Mouse (Mus musculus) intestine, embryonic 15.5 days (tissue): ENCODE data around the gene Mrrf. TPM values are rescaled to one million over a fixed set of nuclear protein-coding genes. Genes with fewer than 3 reads are reported as not detected.
"Not testable (repeated sequence)": the region's sequence is repeated elsewhere in the genome, so short reads cannot be mapped to it uniquely, and the experiment has no call there.

Experiments
- ATAC-seq: fragments of 200-750 bp; cut with Nextera tagmentation; 2 replicates; pipeline ENCODE4 v1.8.0; 2017; ENCODE audit warnings: moderate TSS enrichment, moderate library complexity
- H3K27ac ChIP-seq: fragments of 300-500 bp; sonication (generic); 2 replicates; pipeline ENCODE4 v1.5.1; 2015; ENCODE audit warnings: mild to moderate bottlenecking, inconsistent platforms
- H3K27me3 ChIP-seq: fragments of 300-500 bp; sonication (generic); replicated peaks from 2 replicates; pipeline ENCODE4 v1.6.1; 2015; ENCODE audit warnings: inconsistent platforms
- H3K36me3 ChIP-seq: fragments of 300-500 bp; sonication (generic); 2 replicates; pipeline ENCODE4 v1.6.1; 2015; ENCODE audit warnings: inconsistent platforms
- H3K4me1 ChIP-seq: fragments of 300-500 bp; sonication (generic); replicated peaks from 2 replicates; pipeline ENCODE4 v1.6.1; 2015; ENCODE audit warnings: inconsistent platforms
- H3K4me2 ChIP-seq: fragments of 300-500 bp; sonication (generic); replicated peaks from 2 replicates; pipeline ENCODE4 v1.6.1; 2015; ENCODE audit warnings: mild to moderate bottlenecking, inconsistent platforms
- H3K4me3 ChIP-seq: fragments of 300-500 bp; sonication (generic); replicated peaks from 2 replicates; pipeline ENCODE4 v1.5.1; 2015; ENCODE audit warnings: inconsistent platforms
- H3K9ac ChIP-seq: fragments of 300-500 bp; sonication (generic); 2 replicates; pipeline ENCODE4 v1.6.1; 2015; ENCODE audit warnings: inconsistent platforms
- H3K9me3 ChIP-seq: fragments of 300-500 bp; sonication (generic); 2 replicates; pipeline ENCODE4 v1.6.1; 2016; ENCODE audit warnings: inconsistent platforms
- WGBS: fragments of 180-500 bp; shearing (Covaris S2); methylation state at CpG from one replicate; pipeline ENCODE4 v1.1.7; 2015; 5-methylcytosine and 5-hydroxymethylcytosine counted together
- polyA plus RNA-seq: library from polyadenylated mRNA; unstranded; fragments of >200 nt; fragmentation: Nextera tagmentation; extraction: Ambion mirVana; gene quantifications from 2 replicates; pipeline ENCODE4 v1.2.1, GENCODE M21; 2015

Gene Mrrf
- polyA plus RNA-seq, 1 experiment from 2014 or later, result 35.9 TPM

GRCm38 (mm10) chr2:36184876-36185275, 48.7 kb downstream of the Mrrf start:
- H3K4me1 ChIP-seq, result 0 out of 2 replicates have a peak, but pooled peaks cover 3% of the 10 kb centered on the region
- peak overlapping the region; percentile 73; the same call in 1 of the 2 replicates for H3K27ac ChIP-seq
- H3K4me3 ChIP-seq, result no peak overlapping the region
- H3K9me3 ChIP-seq, result no peaks in the 10 kb centered on the region
- no peak overlapping the region for H3K9ac ChIP-seq
- H3K4me2 ChIP-seq, result no peak overlapping the region
- no peak for ATAC-seq
- no peaks in the 10 kb centered on the region for H3K36me3 ChIP-seq
- H3K27me3 ChIP-seq, result no peaks in the 10 kb centered on the region
- 57% methylated on average over 6 of the region's 6 CpGs for WGBS

- not testable (repeated sequence) for H3K4me1 ChIP-seq, ATAC-seq, H3K27me3 ChIP-seq, H3K27ac ChIP-seq, H3K4me3 ChIP-seq, H3K9ac ChIP-seq, H3K9me3 ChIP-seq, H3K4me2 ChIP-seq, H3K36me3 ChIP-seq
- 75% methylated on average over 6 of the region's 6 CpGs for WGBS
These were observed 53.0 kb downstream of the Mrrf start for GRCm38 (mm10) chr2:36189200-36189599.

GRCm38 (mm10) chr2:36191098-36191941, 55.1 kb downstream of the Mrrf start:
- Histone ChIP-seq H3K36me3 (no peaks in the 10 kb centered on the region), H3K27me3 (no peaks in the 10 kb centered on the region), H3K9me3 (no peaks in the 10 kb centered on the region), H3K4me3 (no peak overlapping the region), H3K4me2 (no peak overlapping the region), H3K4me1 (peaks cover 6% of the 10 kb centered on the region), H3K27ac (no peak overlapping the region), H3K9ac (no peak overlapping the region)
- 0 out of 2 replicates have a peak, but pooled peaks have one; percentile 28 for ATAC-seq
- WGBS, result 34% methylated on average over 12 of the region's 12 CpGs

GRCm38 (mm10) chr2:36197021-36197420, 60.8 kb downstream of the Mrrf start:
- 64% methylated on average over 3 of the region's 3 CpGs for WGBS
- Histone ChIP-seq H3K27ac (no peak overlapping the region), H3K9ac (no peak overlapping the region), H3K4me2 (no peak overlapping the region), H3K27me3 (peaks cover 10% of the 10 kb centered on the region), H3K4me3 (no peak overlapping the region), H3K4me1 (peaks cover 9% of the 10 kb centered on the region; the same call in 1 of the 2 replicates), H3K9me3 (no peaks in the 10 kb centered on the region), H3K36me3 (no peaks in the 10 kb centered on the region)
- ATAC-seq, result no peak

- Histone ChIP-seq H3K27me3 (peaks cover 21% of the 10 kb centered on the region), H3K4me1 (peaks cover 18% of the 10 kb centered on the region), H3K4me2 (peak overlapping the region; percentile 43), H3K9me3 (no peaks in the 10 kb centered on the region), H3K9ac (0 out of 2 replicates have a peak overlapping the region, but pooled peaks have one; percentile 3), H3K27ac (no peak overlapping the region), H3K4me3 (no peak overlapping the region), H3K36me3 (no peaks in the 10 kb centered on the region)
- WGBS, result 22% methylated on average over 20 of the region's 20 CpGs
- ATAC-seq, result peak; percentile 89
These were observed 62.0 kb downstream of the Mrrf start for GRCm38 (mm10) chr2:36197919-36198881.

GRCm38 (mm10) chr2:36198882-36199262, 62.7 kb downstream of the Mrrf start:
- WGBS, result 16% methylated on average over 3 of the region's 3 CpGs
- Histone ChIP-seq H3K4me1 (peaks cover 23% of the 10 kb centered on the region), H3K27ac (0 out of 2 replicates have a peak overlapping the region, but pooled peaks have one; percentile 27), H3K36me3 (no peaks in the 10 kb centered on the region), H3K9ac (no peak overlapping the region), H3K9me3 (no peaks in the 10 kb centered on the region), H3K4me2 (peak overlapping the region; percentile 43), H3K27me3 (peaks cover 27% of the 10 kb centered on the region), H3K4me3 (no peak overlapping the region)
- no peak for ATAC-seq

- Histone ChIP-seq H3K27me3 (peaks cover 34% of the 10 kb centered on the region), H3K9ac (no peak overlapping the region), H3K27ac (no peak overlapping the region), H3K4me2 (no peak overlapping the region), H3K9me3 (no peaks in the 10 kb centered on the region), H3K4me3 (no peak overlapping the region), H3K4me1 (peaks cover 23% of the 10 kb centered on the region), H3K36me3 (no peaks in the 10 kb centered on the region)
- 62% methylated on average over 2 of the region's 2 CpGs for whole genome bisulfite sequencing
- no peak for ATAC-seq
These were observed 64.6 kb downstream of the Mrrf start for GRCm38 (mm10) chr2:36200813-36201212.

- ATAC-seq, result no peak
- 28% methylated on average over 18 of the region's 18 CpGs for WGBS
- no peaks in the 10 kb centered on the region for H3K9me3 ChIP-seq
- H3K27me3 ChIP-seq, result peaks cover 34% of the 10 kb centered on the region
- H3K4me2 ChIP-seq, result peak overlapping the region; percentile 78
- peaks cover 23% of the 10 kb centered on the region for H3K4me1 ChIP-seq
- H3K4me3 ChIP-seq, result peak overlapping the region; percentile 31; the same call in 1 of the 2 replicates
- no peak overlapping the region for H3K9ac ChIP-seq
- no peak overlapping the region for H3K27ac ChIP-seq
- H3K36me3 ChIP-seq, result no peaks in the 10 kb centered on the region
These were observed 65.8 kb downstream of the Mrrf start for GRCm38 (mm10) chr2:36201756-36202610.

GRCm38 (mm10) chr2:36202611-36202880, 66.4 kb downstream of the Mrrf start:
- Histone ChIP-seq H3K4me2 (peak overlapping the region; percentile 78), H3K4me3 (peak overlapping the region; percentile 31), H3K27ac (no peak overlapping the region), H3K4me1 (peaks cover 23% of the 10 kb centered on the region), H3K27me3 (peaks cover 34% of the 10 kb centered on the region), H3K36me3 (no peaks in the 10 kb centered on the region), H3K9ac (no peak overlapping the region), H3K9me3 (no peaks in the 10 kb centered on the region)
- WGBS, result 17% methylated on average over 5 of the region's 5 CpGs
- no peak for ATAC-seq

GRCm38 (mm10) chr2:36203011-36203825, 67.0 kb downstream of the Mrrf start:
- Histone ChIP-seq H3K4me3 (peak overlapping the region; percentile 31), H3K27me3 (peaks cover 34% of the 10 kb centered on the region), H3K36me3 (no peaks in the 10 kb centered on the region), H3K4me2 (peak overlapping the region; percentile 78), H3K9ac (peak overlapping the region; percentile 28; the same call in 1 of the 2 replicates), H3K9me3 (no peaks in the 10 kb centered on the region), H3K4me1 (peaks cover 23% of the 10 kb centered on the region), H3K27ac (no peak overlapping the region)
- WGBS, result 1% methylated on average over 39 of the region's 39 CpGs
- ATAC-seq, result peak; percentile 39

- H3K9me3 ChIP-seq, result no peaks in the 10 kb centered on the region
- no peaks in the 10 kb centered on the region for H3K36me3 ChIP-seq
- ATAC-seq, result no peak
- no peak overlapping the region for H3K9ac ChIP-seq
- H3K4me2 ChIP-seq, result no peak overlapping the region
- no peak overlapping the region for H3K4me3 ChIP-seq
- H3K4me1 ChIP-seq, result peaks cover 16% of the 10 kb centered on the region
- peaks cover 44% of the 10 kb centered on the region for H3K27me3 ChIP-seq
- 66% methylated on average over 4 of the region's 4 CpGs for WGBS
- H3K27ac ChIP-seq, result no peak overlapping the region
These were observed 68.4 kb downstream of the Mrrf start for GRCm38 (mm10) chr2:36204595-36204994.
